1 mouse cellular context compared by ENCODE assay signal in the genomic region with DNA sequence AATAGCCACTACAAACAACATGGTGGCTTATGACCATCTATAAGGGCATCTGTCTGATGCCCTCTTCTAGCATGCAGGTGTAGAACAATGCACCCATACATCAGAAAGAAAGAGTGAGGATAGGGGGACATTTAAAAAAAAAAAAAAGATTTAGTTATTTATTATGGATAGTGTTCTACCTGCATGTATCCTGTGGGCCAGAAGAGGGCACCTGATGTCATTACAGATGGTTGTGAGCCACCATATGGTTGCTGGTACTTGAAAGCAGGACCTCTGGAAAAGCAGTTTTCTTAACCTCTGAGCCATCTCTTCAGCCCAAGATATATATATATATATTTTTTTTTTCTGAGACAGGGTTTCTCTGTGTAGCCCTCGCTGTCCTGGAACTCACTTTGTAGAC.
TF ChIP-seq lines count a peak whose summit lies in the region.

No protein-coding gene starts in this region.

TF ChIP-seq in CH12.LX, 34 proteins besides CTCF, POLR2A, EP300 and RAD21:
- TF ChIP-seq ETS1 (conservative IDR thresholded peaks at IDR 0.05; ENCODE audit: low read depth, low read length) (no peak), SMC3 (IDR thresholded peaks at IDR 0.05; ENCODE audit: low read depth, low read length) (peak; percentile 47), ZNF384 (IDR thresholded peaks at IDR 0.05; ENCODE audit: low read depth, low read length) (peak; percentile 73)
